ENCODE assay signal across 15 mouse cellular contexts in genomic region chr10:99488195-99489080, GRCm38 (mm10).
DNase-seq lines count a peak whose midpoint lies in the region; ATAC-seq and TF ChIP-seq lines count a peak whose summit lies in the region.
"Had no signal": no experiment of that assay in that cellular context is flagged by ENCODE, and none has a peak within 500 bp of the region (broad histone marks: within the 10 kb centered on the region; RNA-seq: fewer than 3 reads in every experiment).

No protein-coding gene starts in this region.

- H3K4me2 ChIP-seq in hindbrain, postnatal 0 days (ENCODE audit: low read depth, low read length) = no peak overlapping the region
- H3K4me2 ChIP-seq in hindbrain, embryonic 12.5 days (replicated peaks) = no peak overlapping the region
- H3K4me2 ChIP-seq: heart, embryonic 15.5 days; limb, embryonic 15.5 days; lung, embryonic 14.5 days had no signal

- DNase-seq in cerebellum, adult 11-12 months = peak; percentile 6
- DNase-seq in cerebellum, adult 18-20 months = no peak
- peak; percentile 46 for DNase-seq in hindbrain, postnatal 0 days (ENCODE audit: low spot score)
- DNase-seq in right cerebral cortex, postnatal 4 days = peak; percentile 13
- no peak for DNase-seq in right cerebral cortex, adult 2 months (ENCODE audit: low spot score in 2 of 2)
- DNase-seq in embryo, embryonic 11 days = no peak
- DNase-seq: adrenal gland, postnatal 25 days; gastrocnemius, postnatal 10 days; lung, embryonic 14.5 days; spleen, adult 18-20 months had no signal

- no peak for TF ChIP-seq CTCF in hindbrain, postnatal 0 days (IDR thresholded peaks at IDR 0.05; ENCODE audit: low read depth)

- H3K36me3 ChIP-seq in hindbrain, postnatal 0 days (ENCODE audit: insufficient read depth, low read length) = no peaks in the 10 kb centered on the region
- no peaks in the 10 kb centered on the region for H3K36me3 ChIP-seq in hindbrain, embryonic 12.5 days
- H3K36me3 ChIP-seq: heart, embryonic 15.5 days; limb, embryonic 15.5 days had no signal

- no peak overlapping the region for H3K27ac ChIP-seq in hindbrain, postnatal 0 days
- no peak overlapping the region for H3K27ac ChIP-seq in hindbrain, embryonic 12.5 days
- H3K27ac ChIP-seq: heart, embryonic 15.5 days; limb, embryonic 15.5 days had no signal

- 56% methylated on average over 16 of the region's 16 CpGs for WGBS in hindbrain, postnatal 0 days
- WGBS in hindbrain, embryonic 12.5 days = 85% methylated on average over 16 of the region's 16 CpGs

- H3K4me1 ChIP-seq in hindbrain, postnatal 0 days (ENCODE audit: insufficient read depth, low read length) = no peaks in the 10 kb centered on the region
- H3K4me1 ChIP-seq in hindbrain, embryonic 12.5 days = no peaks in the 10 kb centered on the region
- H3K4me1 ChIP-seq: heart, embryonic 15.5 days; limb, embryonic 15.5 days had no signal

- ATAC-seq in hindbrain, postnatal 0 days = no peak
- no peak for ATAC-seq in hindbrain, embryonic 12.5 days (ENCODE audit: low FRiP score)
- ATAC-seq in megakaryocyte, adult 5-6 weeks (ENCODE audit: poor library complexity, severe bottlenecking) = no peak

- H3K9ac ChIP-seq in hindbrain, postnatal 0 days (replicated peaks; ENCODE audit: low read length) = no peak overlapping the region
- no peak overlapping the region for H3K9ac ChIP-seq in hindbrain, embryonic 12.5 days
- H3K9ac ChIP-seq: heart, embryonic 15.5 days; limb, embryonic 15.5 days; lung, embryonic 14.5 days had no signal

- no peak overlapping the region for H3K4me3 ChIP-seq in hindbrain, postnatal 0 days (ENCODE audit: low read length)
- H3K4me3 ChIP-seq in hindbrain, embryonic 12.5 days = no peak overlapping the region
- H3K4me3 ChIP-seq: erythroblast, embryonic 14.5 days; heart, embryonic 15.5 days; limb, embryonic 15.5 days had no signal

- H3K27me3 ChIP-seq in hindbrain, postnatal 0 days (ENCODE audit: insufficient read depth, low read length) = no peaks in the 10 kb centered on the region
- H3K27me3 ChIP-seq in hindbrain, embryonic 12.5 days = no peaks in the 10 kb centered on the region
- H3K27me3 ChIP-seq: heart, embryonic 15.5 days; limb, embryonic 15.5 days had no signal

- peaks cover 2% of the 10 kb centered on the region; the same call in 1 of the 2 replicates for H3K9me3 ChIP-seq in hindbrain, postnatal 0 days (ENCODE audit: low read length)
- peaks cover 6% of the 10 kb centered on the region; the same call in 1 of the 2 replicates for H3K9me3 ChIP-seq in hindbrain, embryonic 12.5 days (replicated peaks)
- H3K9me3 ChIP-seq: heart, embryonic 15.5 days; limb, embryonic 15.5 days had no signal

Comparison
In these comparisons a context has a peak if more than half of its experiments do, and no peak if none do; other contexts are left out.
1. DNase-seq: peak in cerebellum, adult 11-12 months (single experiment), hindbrain, postnatal 0 days (single experiment) and right cerebral cortex, postnatal 4 days (single experiment); none in cerebellum, adult 18-20 months (0 of 2), right cerebral cortex, adult 2 months (0 of 2) and embryo, embryonic 11 days (single experiment).